Mouse (Mus musculus) bone marrow macrophage, adult 2 months (primary cell): ENCODE results near the gene Fbxo47.

Experiments used
- CTCF ChIP-seq: IDR thresholded peaks from 2 replicates; pipeline ENCODE4 v1.5.1; 2012; ENCODE audit warnings: low read depth, mild to moderate bottlenecking, low read length, moderate library complexity
- POLR2A ChIP-seq: IDR thresholded peaks from 2 replicates; pipeline ENCODE4 v1.6.1; 2012; ENCODE audit warnings: mild to moderate bottlenecking, low read depth, low read length, borderline replicate concordance

DNA sequence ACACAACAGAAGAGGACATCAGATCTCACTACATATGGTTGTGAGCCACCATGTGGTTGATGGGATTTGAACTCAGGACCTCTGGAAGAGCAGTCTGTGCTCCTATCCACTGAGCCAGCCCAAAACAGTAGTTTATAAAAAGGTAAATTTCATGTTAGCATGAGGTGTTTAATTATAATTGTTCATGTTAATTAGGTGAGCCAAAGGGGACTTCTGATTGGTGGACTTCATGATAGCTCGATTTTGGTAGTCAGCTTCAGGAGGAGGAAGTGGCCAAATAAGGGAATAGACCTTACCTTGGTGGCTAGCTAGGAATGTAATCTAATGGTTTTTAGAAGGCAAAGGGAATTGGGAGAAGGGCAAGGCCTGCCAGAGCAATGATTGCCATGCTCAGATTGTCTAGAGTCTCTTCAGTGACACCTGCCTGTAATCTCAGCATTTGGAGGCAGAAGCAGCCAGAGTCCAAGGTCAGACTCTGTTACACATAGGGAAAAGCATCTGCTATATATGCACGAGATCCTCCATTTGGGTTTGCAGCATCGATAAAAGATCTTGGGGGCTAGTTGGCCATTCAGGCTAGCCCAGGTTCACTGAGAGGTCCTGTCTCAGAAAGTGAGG lies 13.7 kb upstream of the Fbxo47 start:
- TF ChIP-seq CTCF (no peak), POLR2A (no peak)
